Mouse (Mus musculus): ENCODE data around the gene Mymk.

Mymk gene

GRCm38 (mm10) chr2:27071978-27072377 is at the start of gene Mymk:
Gene Mymk (minus strand): TSS chr2:27072179.
- DNase-seq (ENCODE audit: low spot score), result no peak

- no peak for DNase-seq (ENCODE audit: low spot score)
Measured at GRCm38 (mm10) chr2:27120241-27120641, 48.3 kb upstream of the Mymk start.

- no peak for DNase-seq (ENCODE audit: low spot score)
Measured at GRCm38 (mm10) chr2:27119766-27120165, 47.8 kb upstream of the Mymk start.

GRCm38 (mm10) chr2:27118452-27118851 is 46.5 kb upstream of the Mymk start:
- no peak for DNase-seq (ENCODE audit: low spot score)

- no peak for DNase-seq (ENCODE audit: low spot score)
Measured at GRCm38 (mm10) chr2:27114169-27114568, 42.2 kb upstream of the Mymk start.

GRCm38 (mm10) chr2:27112585-27112984 is 40.6 kb upstream of the Mymk start:
- no peak for DNase-seq (ENCODE audit: low spot score)

GRCm38 (mm10) chr2:27109052-27109451 is 37.1 kb upstream of the Mymk start:
- no peak for DNase-seq (ENCODE audit: low spot score)

GRCm38 (mm10) chr2:27108144-27108543 is 36.2 kb upstream of the Mymk start:
- DNase-seq (ENCODE audit: low spot score), result no peak

GRCm38 (mm10) chr2:27106816-27107215 is 34.8 kb upstream of the Mymk start:
- DNase-seq (ENCODE audit: low spot score), result peak; percentile 61

- DNase-seq (ENCODE audit: low spot score), result no peak
Measured at GRCm38 (mm10) chr2:27103554-27103953, 31.6 kb upstream of the Mymk start.

GRCm38 (mm10) chr2:27097776-27098175 is 25.8 kb upstream of the Mymk start:
- DNase-seq (ENCODE audit: low spot score), result peak; percentile 72

- DNase-seq (ENCODE audit: low spot score), result no peak
Measured at GRCm38 (mm10) chr2:27097241-27097656, 25.3 kb upstream of the Mymk start.

GRCm38 (mm10) chr2:27096341-27096981 is 24.5 kb upstream of the Mymk start:
- DNase-seq (ENCODE audit: low spot score), result no peak

- DNase-seq (ENCODE audit: low spot score), result no peak
Measured at GRCm38 (mm10) chr2:27095178-27095577, 23.2 kb upstream of the Mymk start.

- DNase-seq (ENCODE audit: low spot score), result no peak
Measured at GRCm38 (mm10) chr2:27089238-27089637, 17.3 kb upstream of the Mymk start.

GRCm38 (mm10) chr2:27088700-27089099 is 16.7 kb upstream of the Mymk start:
- no peak for DNase-seq (ENCODE audit: low spot score)

- no peak for DNase-seq (ENCODE audit: low spot score)
Measured at GRCm38 (mm10) chr2:27088071-27088644, 16.2 kb upstream of the Mymk start.

- no peak for DNase-seq (ENCODE audit: low spot score)
Measured at GRCm38 (mm10) chr2:27087581-27087980, 15.6 kb upstream of the Mymk start.

GRCm38 (mm10) chr2:27086483-27087010 is 14.6 kb upstream of the Mymk start:
- no peak for DNase-seq (ENCODE audit: low spot score)

- no peak for DNase-seq (ENCODE audit: low spot score)
Measured at GRCm38 (mm10) chr2:27085801-27086200, 13.8 kb upstream of the Mymk start.

- DNase-seq (ENCODE audit: low spot score), result no peak
Measured at GRCm38 (mm10) chr2:27084963-27085362, 13.0 kb upstream of the Mymk start.

GRCm38 (mm10) chr2:27083761-27084475 is 11.9 kb upstream of the Mymk start:
- DNase-seq (ENCODE audit: low spot score), result no peak

- DNase-seq (ENCODE audit: low spot score), result peak; percentile 22
Measured at GRCm38 (mm10) chr2:27079649-27080048, 7.7 kb upstream of the Mymk start.

All from retina, embryonic 14.5 days (tissue).